Mouse (Mus musculus) G1E (cell line): ENCODE measurements around the gene Fam129c.

Experiments
- CTCF ChIP-seq: IDR thresholded peaks from 2 replicates; pipeline ENCODE4 v1.5.1; 2012; ENCODE audit warnings: low read depth, low read length, inconsistent platforms, mixed read lengths
- GATA1 ChIP-seq: IDR thresholded peaks from 2 replicates; pipeline ENCODE4 v1.6.1; 2012; ENCODE audit warnings: borderline replicate concordance, low read length, inconsistent platforms, mixed read lengths
- GATA2 ChIP-seq: IDR thresholded peaks from 2 replicates; pipeline ENCODE4 v1.6.1; 2012; ENCODE audit warnings: low read depth, low read length, inconsistent platforms, borderline replicate concordance
- POLR2AphosphoS5 ChIP-seq: IDR thresholded peaks from 2 replicates; pipeline ENCODE4 v1.6.1; 2012; ENCODE audit warnings: low read depth, low read length, inconsistent platforms; ENCODE audit not compliant: insufficient replicate concordance
- TAL1 ChIP-seq: conservative IDR thresholded peaks from 2 replicates; pipeline ENCODE4 v1.6.1; 2012; ENCODE audit warnings: low read depth, low read length, inconsistent platforms, mixed read lengths

GRCm38 (mm10) chr8:71613418-71613817 lies 16.0 kb downstream of the Fam129c start:
- TF ChIP-seq CTCF (no peak), TAL1 (no peak), GATA1 (no peak), POLR2AphosphoS5 (no peak), GATA2 (no peak)
